Mouse (Mus musculus) heart, embryonic 14.5 days (tissue): ENCODE measurements around the gene Prrc2a. TPM values are rescaled to one million over a fixed set of nuclear protein-coding genes. Genes with fewer than 3 reads are reported as not detected.

Source experiments
- ATAC-seq: fragments of 200-750 bp; cut with Nextera tagmentation; 2 replicates; pipeline ENCODE4 v1.8.0; 2017; ENCODE audit warnings: low read depth, moderate TSS enrichment; ENCODE audit not compliant: insufficient number of reproducible peaks, insufficient read depth, low FRiP score
- H3K27ac ChIP-seq, 2 experiments: fragments of 200-500 bp in 1 of 2; fragments of 300-500 bp in 1 of 2; sonication (generic) in 1 of 2; replicated peaks in 1 of 2; 2 replicates each; pipeline ENCODE4 v1.5.1; 2012 to 2014; ENCODE audit warnings: low read depth in 2 of 2, low read length in 2 of 2, control low read depth in 1 of 2, mild to moderate bottlenecking in 1 of 2, mixed read lengths in 1 of 2; ENCODE audit not compliant: control insufficient read depth in 1 of 2, insufficient read depth in 1 of 2
- H3K27me3 ChIP-seq: fragments of 300-500 bp; sonication (generic); 2 replicates; pipeline ENCODE4 v1.6.1; 2014; ENCODE audit warnings: mild to moderate bottlenecking, low read length, control low read depth; ENCODE audit not compliant: control insufficient read depth, insufficient read depth
- H3K36me3 ChIP-seq: fragments of 300-500 bp; sonication (generic); 2 replicates; pipeline ENCODE4 v1.6.1; 2014; ENCODE audit warnings: mild to moderate bottlenecking, control low read depth, low read length, mixed read lengths; ENCODE audit not compliant: control insufficient read depth, insufficient read depth
- H3K4me1 ChIP-seq, 2 experiments: fragments of 200-500 bp in 1 of 2; fragments of 300-500 bp in 1 of 2; sonication (generic) in 1 of 2; 2 replicates each; pipeline ENCODE4 v1.6.1; 2012 to 2014; ENCODE audit warnings: low read length in 2 of 2, control low read depth in 1 of 2, mixed read lengths in 1 of 2; ENCODE audit not compliant: control insufficient read depth in 2 of 2, insufficient read depth in 2 of 2
- H3K4me2 ChIP-seq: fragments of 300-500 bp; sonication (generic); 2 replicates; pipeline ENCODE4 v1.6.1; 2014; ENCODE audit warnings: mild to moderate bottlenecking, low read length
- H3K4me3 ChIP-seq, 2 experiments: fragments of 200-500 bp in 1 of 2; fragments of 300-500 bp in 1 of 2; sonication (generic) in 1 of 2; 2 replicates each; pipeline ENCODE4 v1.5.1; 2012 to 2014; ENCODE audit warnings: low read length in 2 of 2, mild to moderate bottlenecking in 2 of 2, control low read depth in 1 of 2, low read depth in 1 of 2, moderate library complexity in 1 of 2; ENCODE audit not compliant: control insufficient read depth in 1 of 2, insufficient read depth in 1 of 2
- H3K9ac ChIP-seq: fragments of 300-500 bp; sonication (generic); 2 replicates; pipeline ENCODE4 v1.6.1; 2014; ENCODE audit warnings: mild to moderate bottlenecking, low read length
- H3K9me3 ChIP-seq: fragments of 300-500 bp; sonication (generic); 2 replicates; pipeline ENCODE4 v1.6.1; 2016; ENCODE audit warnings: low read length, control low read depth; ENCODE audit not compliant: control insufficient read depth
- WGBS: fragments of 180-500 bp; shearing (Covaris S2); extraction: QIAGEN DNeasy Blood & Tissue Kit; methylation state at CpG from one replicate; pipeline ENCODE4 v1.1.7; 2014; 5-methylcytosine and 5-hydroxymethylcytosine counted together
- polyA plus RNA-seq: library from polyadenylated mRNA; unstranded; fragments of >200 nt; fragmentation: Nextera tagmentation; extraction: Ambion mirVana; gene quantifications from 2 replicates; pipeline ENCODE4 v1.2.1, GENCODE M21; 2014

The Prrc2a gene
- polyA plus RNA-seq, 1 experiment from 2014 or later = 138 TPM

GRCm38 (mm10) chr17:35195631-35196320 lies 31.1 kb upstream of the Prrc2a start:
- H3K4me2 ChIP-seq = peak overlapping the region; percentile 84
- no peaks in the 10 kb centered on the region for H3K36me3 ChIP-seq
- H3K9me3 ChIP-seq = no peaks in the 10 kb centered on the region
- peak overlapping the region; percentile 65 for H3K9ac ChIP-seq
- H3K27me3 ChIP-seq = peaks cover 64% of the 10 kb centered on the region
- WGBS = 2% methylated on average over 66 of the region's 66 CpGs
- H3K4me1 ChIP-seq = peaks cover 5 to 11% of the 10 kb centered on the region in 2 experiments; a peak in 3 of 4 replicates
- peak overlapping the region; percentile 35 to 45 for H3K4me3 ChIP-seq
- no peak overlapping the region for H3K27ac ChIP-seq
- peak; percentile 41; the same call in 1 of the 2 replicates for ATAC-seq

GRCm38 (mm10) chr17:35194844-35195630 lies 30.3 kb upstream of the Prrc2a start:
- ATAC-seq = no peak
- peak overlapping the region; percentile 35 to 45 for H3K4me3 ChIP-seq
- no peak overlapping the region for H3K27ac ChIP-seq
- H3K9ac ChIP-seq = peak overlapping the region; percentile 65
- 28% methylated on average over 19 of the region's 19 CpGs for WGBS
- H3K4me2 ChIP-seq = peak overlapping the region; percentile 84
- peaks cover 5 to 11% of the 10 kb centered on the region in 2 experiments; a peak in 3 of 4 replicates for H3K4me1 ChIP-seq
- no peaks in the 10 kb centered on the region for H3K36me3 ChIP-seq
- H3K27me3 ChIP-seq = peaks cover 57% of the 10 kb centered on the region
- no peaks in the 10 kb centered on the region for H3K9me3 ChIP-seq

GRCm38 (mm10) chr17:35193881-35194843 lies 29.5 kb upstream of the Prrc2a start, which contains the start of gene Ltb:
Gene Ltb, plus strand, starts transcription at chr17:35194439.
- Histone ChIP-seq H3K9ac (no peak within 1 kb of the TSS; the same call in 1 of the 2 replicates), H3K4me1 (peaks cover 5 to 11% of the 10 kb centered on the region in 2 experiments; a peak in 3 of 4 replicates), H3K9me3 (no peaks in the 10 kb centered on the region), H3K27ac (no peak within 1 kb of the TSS), H3K36me3 (no peaks in the 10 kb centered on the region), H3K4me2 (peak within 1 kb of the TSS; percentile 84), H3K4me3 (peak within 1 kb of the TSS in 1 of 2 experiments; percentile 45; a peak in 2 of 4 replicates), H3K27me3 (peaks cover 49% of the 10 kb centered on the region)
- WGBS = 51% methylated on average over 28 of the region's 28 CpGs
- no peak for ATAC-seq

GRCm38 (mm10) chr17:35192924-35193323 lies 28.2 kb upstream of the Prrc2a start:
- WGBS = 75% methylated on average over 5 of the region's 5 CpGs
- Histone ChIP-seq H3K4me3 (no peak overlapping the region), H3K36me3 (no peaks in the 10 kb centered on the region), H3K27me3 (peaks cover 39% of the 10 kb centered on the region), H3K9ac (no peak overlapping the region), H3K27ac (no peak overlapping the region), H3K4me1 (peaks cover 5 to 11% of the 10 kb centered on the region in 2 experiments; a peak in 3 of 4 replicates), H3K4me2 (no peak overlapping the region), H3K9me3 (no peaks in the 10 kb centered on the region)
- ATAC-seq = no peak

GRCm38 (mm10) chr17:35191723-35192122 lies 27.0 kb upstream of the Prrc2a start:
- Histone ChIP-seq H3K9ac (no peak overlapping the region), H3K9me3 (no peaks in the 10 kb centered on the region), H3K4me2 (no peak overlapping the region), H3K4me3 (no peak overlapping the region), H3K27ac (no peak overlapping the region), H3K27me3 (peaks cover 34% of the 10 kb centered on the region), H3K36me3 (no peaks in the 10 kb centered on the region), H3K4me1 (peaks cover 5 to 11% of the 10 kb centered on the region in 2 experiments; a peak in 3 of 4 replicates)
- no peak for ATAC-seq
- 57% methylated on average over 2 of the region's 2 CpGs for WGBS

- H3K4me1 ChIP-seq = peaks cover 0 to 3% of the 10 kb centered on the region in 2 experiments; a peak in 2 of 4 replicates
- H3K27me3 ChIP-seq = peaks cover 18% of the 10 kb centered on the region
- no peaks in the 10 kb centered on the region for H3K36me3 ChIP-seq
- no peak overlapping the region for H3K4me2 ChIP-seq
- WGBS = 60% methylated on average over 4 of the region's 4 CpGs
- H3K9ac ChIP-seq = no peak overlapping the region
- H3K4me3 ChIP-seq = no peak overlapping the region
- no peak overlapping the region for H3K27ac ChIP-seq
- no peak for ATAC-seq
- H3K9me3 ChIP-seq = no peaks in the 10 kb centered on the region
These were observed 25.4 kb upstream of the Prrc2a start for GRCm38 (mm10) chr17:35190096-35190495.

GRCm38 (mm10) chr17:35189186-35189585 lies 24.5 kb upstream of the Prrc2a start:
- no peak for ATAC-seq
- no peak overlapping the region for H3K4me3 ChIP-seq
- 41% methylated on average over 1 of the region's 1 CpGs for WGBS
- H3K4me2 ChIP-seq = no peak overlapping the region
- peaks cover 9% of the 10 kb centered on the region for H3K27me3 ChIP-seq
- no peaks in the 10 kb centered on the region for H3K9me3 ChIP-seq
- H3K4me1 ChIP-seq = peaks cover 0 to 3% of the 10 kb centered on the region in 2 experiments; a peak in 2 of 4 replicates
- H3K27ac ChIP-seq = no peak overlapping the region
- H3K9ac ChIP-seq = no peak overlapping the region
- no peaks in the 10 kb centered on the region for H3K36me3 ChIP-seq
